In the genomic region with DNA sequence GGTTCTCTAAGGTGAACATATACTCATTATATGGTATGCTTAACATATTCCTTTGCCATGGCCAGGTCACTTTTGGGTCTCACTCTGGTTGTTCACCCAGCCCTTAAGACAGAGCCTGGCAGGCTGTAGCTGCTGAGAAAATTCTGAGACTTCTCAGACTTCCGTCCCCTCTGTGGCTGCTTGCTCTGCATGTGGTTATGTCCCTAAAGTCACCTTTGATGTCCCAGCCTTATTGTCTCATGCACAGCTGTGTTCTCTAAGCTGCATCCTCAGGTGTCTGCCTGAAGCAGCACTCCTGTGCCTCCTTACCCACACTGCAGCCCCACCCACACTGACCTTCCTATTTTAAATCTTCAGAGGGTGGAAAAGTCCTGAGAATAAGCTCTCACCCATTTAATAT, we compare ENCODE assay signal across 16 mouse cellular contexts.
"Had no signal": no experiment of that assay in that cellular context is flagged by ENCODE, and none has a peak within 500 bp of the region (broad histone marks: within the 10 kb centered on the region; RNA-seq: fewer than 3 reads in every experiment).

No protein-coding gene starts in this region.

- H3K9ac ChIP-seq: kidney, embryonic 15.5 days; limb, embryonic 13.5 days; liver, embryonic 12.5 days; liver, embryonic 15.5 days had no signal

- H3K27ac ChIP-seq: kidney, embryonic 15.5 days; limb, embryonic 10.5 days; limb, embryonic 13.5 days; liver, embryonic 12.5 days; liver, embryonic 15.5 days; stomach, postnatal 0 days had no signal

- H3K4me3 ChIP-seq: kidney, embryonic 15.5 days; limb, embryonic 10.5 days; limb, embryonic 13.5 days; liver, embryonic 12.5 days; liver, embryonic 15.5 days had no signal

- H3K4me1 ChIP-seq: kidney, embryonic 15.5 days; liver, embryonic 12.5 days; liver, embryonic 15.5 days had no signal

- ATAC-seq: liver, embryonic 12.5 days had no signal

- H3K4me2 ChIP-seq: kidney, embryonic 15.5 days; limb, embryonic 13.5 days; liver, embryonic 12.5 days; liver, embryonic 15.5 days; midbrain, embryonic 11.5 days had no signal

- H3K27me3 ChIP-seq: kidney, embryonic 15.5 days; limb, embryonic 13.5 days; liver, embryonic 12.5 days; liver, embryonic 15.5 days had no signal

- H3K36me3 ChIP-seq: kidney, embryonic 15.5 days; limb, embryonic 10.5 days; limb, embryonic 13.5 days; liver, embryonic 12.5 days; liver, embryonic 15.5 days had no signal

- DNase-seq: kidney, adult 11 months; kidney, adult 8-10 months; kidney, postnatal 10 days; kidney, postnatal 36 days; liver; lung, adult 2 months; lung, postnatal 14 days; lung, postnatal 4 days; midbrain, embryonic 14.5 days had no signal

- H3K9me3 ChIP-seq: kidney, embryonic 15.5 days; limb, embryonic 10.5 days; limb, embryonic 13.5 days; liver, embryonic 12.5 days; liver, embryonic 15.5 days had no signal
